Mouse (Mus musculus): ENCODE data around the gene Stxbp5.
"Not testable (repeated sequence)": the region's sequence is repeated elsewhere in the genome, so short reads cannot be mapped to it uniquely, and the experiment has no call there.

Gene Stxbp5

GRCm38 (mm10) chr10:9901071-9901696 is at the start of gene Stxbp5:
Stxbp5 (minus strand) TSS chr10:9901079.
- peak; percentile 64 to 70 for DNase-seq (ENCODE audit: low spot score in 2 of 2)

- no peak for DNase-seq (ENCODE audit: low spot score in 2 of 2)
These were observed 11.5 kb upstream of the Stxbp5 start for GRCm38 (mm10) chr10:9912395-9912794.

DNA sequence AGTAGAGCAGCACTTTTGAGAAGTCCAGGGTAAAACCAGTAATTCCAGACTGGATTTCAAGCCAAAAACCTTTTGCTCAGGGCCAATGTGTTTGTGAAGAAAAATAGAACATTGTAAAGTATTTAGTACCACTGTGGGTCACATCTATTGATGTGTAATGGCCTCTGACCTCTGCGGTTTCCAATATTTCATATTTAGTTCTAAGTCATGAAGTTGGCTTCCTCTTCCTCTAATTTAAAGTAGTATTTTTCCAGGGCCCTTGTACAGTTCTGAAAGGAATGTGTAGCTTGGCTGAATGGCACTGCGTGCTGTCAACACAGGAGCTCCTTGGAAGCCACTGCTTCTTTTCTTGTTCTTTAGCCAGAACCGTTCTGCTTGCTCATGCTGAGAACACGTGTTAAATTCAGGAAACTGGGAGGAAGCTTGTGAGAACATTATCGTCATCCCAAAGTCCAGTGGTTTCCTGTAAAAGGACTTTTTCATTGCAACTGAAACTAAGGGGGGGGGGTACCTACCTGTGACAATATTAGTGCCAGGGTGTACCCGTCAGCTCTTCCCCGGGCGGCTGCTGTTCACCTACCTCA is 7.1 kb upstream of the Stxbp5 start:
- DNase-seq (ENCODE audit: low spot score in 2 of 2) = no peak

- no peak for DNase-seq (ENCODE audit: low spot score in 2 of 2)
These were observed 6.6 kb upstream of the Stxbp5 start for GRCm38 (mm10) chr10:9907519-9907918.

GRCm38 (mm10) chr10:9906185-9906584 is 5.3 kb upstream of the Stxbp5 start:
- DNase-seq (ENCODE audit: low spot score in 2 of 2) = no peak

GRCm38 (mm10) chr10:9901697-9902239 is 889 bp upstream of the Stxbp5 start:
- peak; percentile 52 to 64 for DNase-seq (ENCODE audit: low spot score in 2 of 2)

DNA sequence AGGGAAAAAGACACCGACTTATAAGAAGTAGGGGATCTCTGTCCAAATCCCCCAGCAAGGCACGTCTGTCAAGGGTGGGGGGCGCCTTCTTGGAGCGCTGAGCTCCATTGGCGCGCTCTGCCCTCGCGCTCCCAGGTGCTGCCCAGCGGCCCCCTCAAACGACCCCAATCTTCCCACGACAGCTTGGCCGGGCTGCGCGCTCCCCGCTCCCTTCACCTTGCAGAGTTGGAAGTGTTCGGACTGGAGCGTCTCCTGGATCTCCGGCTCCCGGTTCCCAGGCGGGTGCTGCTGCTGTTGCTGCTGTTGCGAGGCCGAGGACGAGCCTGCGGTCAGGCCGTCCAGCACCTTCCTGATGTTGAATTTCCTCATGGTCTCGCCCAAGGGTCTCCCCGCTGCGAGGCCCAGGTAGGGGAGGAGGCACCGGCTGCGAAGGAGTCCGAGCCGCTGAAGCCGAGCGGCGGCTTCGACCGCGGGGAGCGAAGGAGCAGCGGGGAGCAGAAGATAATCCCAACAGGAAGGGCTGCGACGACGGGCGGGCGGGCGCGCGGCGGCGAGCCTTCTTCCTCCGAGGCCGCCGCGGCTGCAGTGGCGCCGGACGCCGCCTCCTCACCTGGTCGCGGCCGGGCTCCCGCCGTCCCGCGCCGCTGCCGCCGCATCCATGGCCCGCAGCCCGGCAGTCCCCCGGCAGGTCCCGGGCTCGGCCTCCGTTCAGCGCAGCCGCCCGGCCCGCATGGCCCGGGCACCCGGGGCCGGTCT is 386 bp downstream of the Stxbp5 start:
- DNase-seq (ENCODE audit: low spot score in 2 of 2) = peak; percentile 27 to 43

DNA sequence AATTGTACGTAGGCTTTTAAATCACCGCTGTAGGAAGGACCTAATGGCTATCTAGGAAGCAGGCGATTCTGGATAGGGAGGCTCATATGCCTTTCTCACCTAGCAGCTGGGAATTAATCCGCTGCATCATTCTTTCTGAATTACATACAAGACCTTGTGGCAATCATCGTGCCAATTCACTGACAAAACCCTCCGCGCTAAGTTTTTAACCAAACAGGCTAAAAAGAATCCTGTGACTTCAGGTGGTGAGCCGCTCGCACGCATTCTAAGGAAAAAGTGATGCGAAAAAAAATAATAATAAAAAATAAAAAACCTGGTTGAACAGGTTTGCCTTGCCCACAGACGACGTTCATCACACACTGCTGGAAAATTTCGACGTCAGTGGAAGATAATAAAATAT is 1.1 kb downstream of the Stxbp5 start:
- DNase-seq (ENCODE audit: low spot score in 2 of 2) = no peak

- no peak for DNase-seq (ENCODE audit: low spot score in 2 of 2)
These were observed 1.8 kb downstream of the Stxbp5 start for GRCm38 (mm10) chr10:9899086-9899485.

DNA sequence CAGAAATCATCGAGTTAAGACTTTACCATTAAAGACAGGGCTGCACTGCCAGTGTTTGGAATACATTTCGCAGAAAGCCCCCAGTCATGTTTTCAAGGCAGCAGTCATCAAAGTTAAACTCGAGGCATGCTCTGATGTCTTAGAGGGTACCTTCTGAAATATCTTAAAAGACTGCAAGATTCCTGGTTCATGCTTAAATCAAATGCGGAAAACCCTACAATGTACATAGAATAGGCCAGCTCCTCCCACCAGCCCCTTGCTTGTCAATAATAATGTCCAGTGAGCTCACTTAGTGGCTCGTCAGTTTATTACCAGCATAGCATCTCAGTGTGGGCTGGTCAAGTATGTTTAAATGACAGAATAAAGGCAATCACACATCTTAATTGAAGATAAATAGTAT is 3.0 kb downstream of the Stxbp5 start:
- DNase-seq (ENCODE audit: low spot score in 2 of 2) = no peak

DNA sequence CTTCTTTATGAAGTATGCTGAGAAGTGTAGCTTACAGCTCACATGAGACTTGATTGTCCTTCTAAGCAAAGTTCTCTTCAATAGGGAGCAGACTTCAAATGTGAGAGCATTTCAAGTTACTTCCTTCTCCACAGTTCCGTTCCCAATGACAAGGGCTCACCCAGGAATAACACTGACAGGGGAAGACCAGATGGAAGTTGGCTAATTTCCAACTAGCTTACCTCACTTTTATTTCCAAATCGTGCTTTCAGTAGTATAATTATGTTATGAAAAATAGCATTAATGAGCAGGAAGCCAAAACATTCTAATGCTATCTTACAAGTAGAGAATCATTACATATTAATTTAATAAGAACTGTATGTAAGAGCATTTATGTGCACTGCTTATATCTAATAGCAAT is 7.3 kb downstream of the Stxbp5 start:
- no peak for DNase-seq (ENCODE audit: low spot score in 2 of 2)

- DNase-seq (ENCODE audit: low spot score in 2 of 2) = no peak
These were observed 11.2 kb downstream of the Stxbp5 start for GRCm38 (mm10) chr10:9889651-9890050.

DNA sequence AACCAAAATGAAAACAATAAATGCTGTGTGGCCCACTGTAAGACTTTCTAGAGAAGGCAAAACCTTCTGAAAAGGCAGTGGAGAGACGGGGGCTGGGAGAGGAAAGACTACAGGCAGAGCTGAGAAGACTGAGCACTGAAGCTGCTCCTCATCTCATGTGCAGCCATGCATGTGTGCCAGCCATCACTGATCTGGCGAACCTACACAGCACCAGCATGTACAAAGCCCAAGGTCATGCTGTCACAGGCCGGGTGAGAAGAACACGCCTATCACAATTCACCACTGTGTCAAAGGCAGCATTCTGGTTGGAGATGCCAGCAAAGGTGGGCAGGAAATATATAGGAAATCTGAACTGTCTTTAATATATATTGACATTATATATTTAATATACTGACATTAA is 12.2 kb downstream of the Stxbp5 start:
- no peak for DNase-seq (ENCODE audit: low spot score in 2 of 2)

DNA sequence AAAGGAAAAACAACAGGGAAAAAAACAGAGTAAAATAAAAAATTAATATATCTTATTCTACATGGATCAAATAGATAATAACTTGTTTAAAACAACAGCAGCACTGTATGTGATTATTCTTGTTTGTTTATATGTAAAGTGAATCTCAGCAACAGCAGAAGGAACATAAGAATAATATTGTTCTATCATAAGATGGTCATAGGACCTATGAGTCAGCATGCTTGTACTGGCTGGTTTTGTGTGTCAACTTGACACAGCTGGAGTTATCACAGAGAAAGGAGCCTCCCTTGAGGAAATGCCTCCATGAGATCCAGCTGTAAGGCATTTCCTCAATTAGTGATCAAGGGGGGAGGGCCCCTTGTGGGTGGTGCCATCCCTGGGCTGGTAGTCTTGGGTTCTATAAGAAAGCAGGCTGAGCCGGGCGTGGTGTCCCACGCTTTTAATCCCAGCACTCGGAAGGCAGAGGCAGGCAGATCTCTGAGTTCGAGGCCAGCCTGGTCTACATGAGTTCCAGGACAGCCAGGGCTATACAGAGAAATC is 19.0 kb downstream of the Stxbp5 start:
- DNase-seq (ENCODE audit: low spot score in 2 of 2) = not testable (repeated sequence)

DNA sequence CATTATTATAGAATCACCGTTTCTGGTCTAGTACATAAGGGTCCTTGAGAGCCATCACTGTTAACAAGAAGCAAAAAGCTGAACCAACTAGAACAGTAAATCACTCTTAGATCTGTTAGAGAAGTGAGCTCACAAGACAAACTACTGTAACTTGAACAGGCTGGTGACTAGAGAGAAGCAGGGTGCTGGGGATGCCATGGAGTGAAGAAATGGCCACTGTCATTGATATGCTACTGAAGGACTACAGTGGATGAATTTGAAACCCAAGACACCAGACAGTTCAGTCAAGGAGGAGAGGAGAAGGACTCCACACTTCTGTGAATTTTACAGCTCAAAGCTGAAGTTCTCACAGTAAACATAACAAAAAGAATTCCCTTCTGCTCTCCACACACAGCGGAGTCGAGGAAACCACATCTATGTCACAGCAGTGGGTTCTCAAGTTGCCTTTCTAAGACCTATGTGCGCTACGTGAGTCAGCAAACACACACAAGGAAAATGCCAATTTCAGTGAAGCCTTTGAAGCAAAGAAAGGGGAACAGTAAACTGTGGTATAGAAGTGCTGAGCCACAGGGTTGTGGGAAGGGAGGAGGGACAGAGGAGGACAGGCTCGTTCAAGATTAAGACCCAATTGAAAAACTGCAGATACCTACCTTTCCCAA is 20.7 kb downstream of the Stxbp5 start:
- no peak for DNase-seq (ENCODE audit: low spot score in 2 of 2)

DNA sequence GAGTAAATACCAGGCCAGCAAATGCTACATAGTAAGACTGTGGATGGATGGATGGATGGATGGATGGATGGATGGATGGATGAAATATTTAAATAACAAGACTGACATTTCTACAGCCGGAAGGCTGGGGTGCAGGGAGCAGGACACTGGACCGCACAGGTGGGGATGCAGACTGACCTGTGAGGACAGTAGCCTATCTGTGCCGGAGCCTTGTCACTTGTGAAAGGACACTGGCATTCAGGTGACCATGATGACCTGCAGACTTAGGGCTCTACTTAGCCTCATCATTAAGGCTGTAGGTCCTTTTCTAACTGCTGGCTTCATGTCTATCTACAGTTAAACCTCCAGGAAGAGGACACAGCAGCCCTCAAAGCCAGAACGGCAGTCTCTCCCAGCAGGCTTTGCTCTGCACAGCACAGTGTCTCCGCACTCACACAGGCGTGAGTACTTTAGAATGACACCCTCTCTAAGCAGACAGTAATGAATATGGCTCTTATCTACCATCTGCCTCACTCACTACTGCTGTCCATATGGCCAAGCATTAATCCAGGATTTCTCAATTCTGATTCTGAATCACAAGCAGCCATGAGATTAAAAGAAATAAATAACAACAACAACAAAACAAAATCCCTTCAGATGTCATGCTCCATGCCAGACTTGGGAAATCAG is 21.9 kb downstream of the Stxbp5 start:
- no peak for DNase-seq (ENCODE audit: low spot score in 2 of 2)

DNA sequence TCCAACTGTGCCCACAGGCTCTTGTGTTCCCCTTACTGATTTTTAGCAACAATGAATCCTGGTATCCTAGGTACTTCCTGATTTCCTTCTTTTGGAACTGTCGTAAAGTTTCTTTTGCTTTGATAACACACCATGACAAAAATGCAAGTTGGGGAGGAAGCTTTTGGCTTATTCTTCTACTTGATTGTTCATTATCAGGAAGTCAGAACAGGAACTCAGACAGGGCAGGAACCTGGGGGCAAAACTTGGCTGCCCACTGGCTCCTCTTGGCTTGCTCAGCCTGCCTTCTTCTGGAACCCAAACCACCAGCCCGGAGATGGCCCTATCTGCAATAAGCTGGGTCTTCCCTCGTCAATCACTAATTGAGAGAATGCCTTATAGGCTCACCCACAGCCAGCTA is 25.0 kb downstream of the Stxbp5 start:
- no peak for DNase-seq (ENCODE audit: low spot score in 2 of 2)

- DNase-seq (ENCODE audit: low spot score in 2 of 2) = no peak
These were observed 28.7 kb downstream of the Stxbp5 start for GRCm38 (mm10) chr10:9872143-9872542.

- no peak for DNase-seq (ENCODE audit: low spot score in 2 of 2)
These were observed 33.9 kb downstream of the Stxbp5 start for GRCm38 (mm10) chr10:9866793-9867579.

- DNase-seq (ENCODE audit: low spot score in 2 of 2) = no peak
These were observed 40.9 kb downstream of the Stxbp5 start for GRCm38 (mm10) chr10:9860022-9860421.

DNA sequence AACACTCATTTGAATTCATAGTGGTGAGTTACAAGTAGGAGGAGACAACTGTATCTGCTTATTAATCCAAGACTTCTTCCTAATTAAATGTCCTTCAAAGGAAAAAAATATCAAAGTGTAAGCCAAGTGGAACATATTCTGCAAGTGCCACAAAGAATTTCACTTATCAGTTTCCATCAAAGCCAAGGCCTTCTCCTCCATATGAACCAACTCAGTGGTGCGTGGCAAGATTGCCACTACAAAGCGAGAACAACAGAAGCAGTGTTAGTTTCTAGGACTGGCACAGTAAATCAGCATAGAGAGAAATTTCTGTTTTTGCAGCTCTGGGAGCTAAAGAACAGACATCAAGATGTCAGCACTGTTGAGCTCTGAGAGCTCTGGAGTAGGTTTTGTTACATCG is 41.4 kb downstream of the Stxbp5 start:
- no peak for DNase-seq (ENCODE audit: low spot score in 2 of 2)
